Mouse (Mus musculus) neural tube, embryonic 14.5 days (tissue): Measurements from ENCODE around the gene 1700001C19Rik. TPM values are rescaled to one million over a fixed set of nuclear protein-coding genes. Genes with fewer than 3 reads are reported as not detected.

Source experiments
- ATAC-seq: fragments of 200-750 bp; cut with Nextera tagmentation; 2 replicates; pipeline ENCODE4 v1.8.0; 2017; ENCODE audit warnings: low read depth, mild to moderate bottlenecking, moderate TSS enrichment, moderate library complexity
- H3K27ac ChIP-seq: fragments of 300-500 bp; sonication (generic); 2 replicates; pipeline ENCODE4 v1.5.1; 2014; ENCODE audit warnings: low read depth, mild to moderate bottlenecking, control low read depth, low read length, moderate library complexity, mixed read lengths
- H3K27me3 ChIP-seq: fragments of 300-500 bp; sonication (generic); 2 replicates; pipeline ENCODE4 v1.6.1; 2014; ENCODE audit warnings: low read length; ENCODE audit not compliant: control insufficient read depth, insufficient read depth
- H3K36me3 ChIP-seq: fragments of 300-500 bp; sonication (generic); 2 replicates; pipeline ENCODE4 v1.6.1; 2014; ENCODE audit warnings: low read length, mixed read lengths; ENCODE audit not compliant: control insufficient read depth, insufficient read depth
- H3K4me1 ChIP-seq: fragments of 300-500 bp; sonication (generic); 2 replicates; pipeline ENCODE4 v1.6.1; 2014; ENCODE audit warnings: low read length; ENCODE audit not compliant: control insufficient read depth, insufficient read depth
- H3K4me2 ChIP-seq: fragments of 300-500 bp; sonication (generic); 2 replicates; pipeline ENCODE4 v1.6.1; 2014; ENCODE audit warnings: mild to moderate bottlenecking, low read depth, low read length, control low read depth
- H3K4me3 ChIP-seq: fragments of 300-500 bp; sonication (generic); 2 replicates; pipeline ENCODE4 v1.5.1; 2014; ENCODE audit warnings: low read depth, low read length, control low read depth, mixed read lengths
- H3K9ac ChIP-seq: fragments of 300-500 bp; sonication (generic); replicated peaks from 2 replicates; pipeline ENCODE4 v1.6.1; 2014; ENCODE audit warnings: low read depth, mild to moderate bottlenecking, control low read depth, low read length, mixed read lengths
- H3K9me3 ChIP-seq: fragments of 300-500 bp; sonication (generic); 2 replicates; pipeline ENCODE4 v1.6.1; 2016; ENCODE audit warnings: low read length; ENCODE audit not compliant: control insufficient read depth
- WGBS: fragments of 180-500 bp; shearing (Covaris S2); extraction: QIAGEN DNeasy Blood & Tissue Kit; methylation state at CpG from one replicate; pipeline ENCODE4 v1.1.7; 2014; 5-methylcytosine and 5-hydroxymethylcytosine counted together
- polyA plus RNA-seq: library from polyadenylated mRNA; unstranded; fragments of >200 nt; fragmentation: Nextera tagmentation; extraction: Ambion mirVana; gene quantifications from 2 replicates; pipeline ENCODE4 v1.2.1, GENCODE M21; 2014

1700001C19Rik gene
- 0.36 and 0.42 TPM in 2 replicates for polyA plus RNA-seq

- H3K4me1 ChIP-seq = no peaks in the 10 kb centered on the region
- WGBS = 4% methylated on average over 25 of the region's 25 CpGs
- H3K9me3 ChIP-seq = no peaks in the 10 kb centered on the region
- no peak for ATAC-seq
- H3K9ac ChIP-seq = peak within 1 kb of the TSS; percentile 37
- peak within 1 kb of the TSS; percentile 62 for H3K4me2 ChIP-seq
- H3K36me3 ChIP-seq = no peaks in the 10 kb centered on the region
- H3K27ac ChIP-seq = no peak within 1 kb of the TSS
- H3K4me3 ChIP-seq = peak within 1 kb of the TSS; percentile 32
- peaks cover 19% of the 10 kb centered on the region for H3K27me3 ChIP-seq
Observed at GRCm38 (mm10) chr17:47436907-47437547, at the start of gene 1700001C19Rik. Gene 1700001C19Rik (minus strand): TSS chr17:47437376.

GRCm38 (mm10) chr17:47485791-47486190, 48.6 kb upstream of the 1700001C19Rik start:
- no peak for ATAC-seq
- 0 out of 2 replicates have a peak, but pooled peaks cover 3% of the 10 kb centered on the region for H3K4me1 ChIP-seq
- H3K9me3 ChIP-seq = no peaks in the 10 kb centered on the region
- H3K36me3 ChIP-seq = peaks cover 8% of the 10 kb centered on the region; the same call in 1 of the 2 replicates
- 73% methylated on average over 3 of the region's 3 CpGs for WGBS
- H3K27me3 ChIP-seq = no peaks in the 10 kb centered on the region
- H3K9ac ChIP-seq = no peak overlapping the region
- no peak overlapping the region for H3K4me3 ChIP-seq
- H3K27ac ChIP-seq = no peak overlapping the region
- H3K4me2 ChIP-seq = no peak overlapping the region

DNA sequence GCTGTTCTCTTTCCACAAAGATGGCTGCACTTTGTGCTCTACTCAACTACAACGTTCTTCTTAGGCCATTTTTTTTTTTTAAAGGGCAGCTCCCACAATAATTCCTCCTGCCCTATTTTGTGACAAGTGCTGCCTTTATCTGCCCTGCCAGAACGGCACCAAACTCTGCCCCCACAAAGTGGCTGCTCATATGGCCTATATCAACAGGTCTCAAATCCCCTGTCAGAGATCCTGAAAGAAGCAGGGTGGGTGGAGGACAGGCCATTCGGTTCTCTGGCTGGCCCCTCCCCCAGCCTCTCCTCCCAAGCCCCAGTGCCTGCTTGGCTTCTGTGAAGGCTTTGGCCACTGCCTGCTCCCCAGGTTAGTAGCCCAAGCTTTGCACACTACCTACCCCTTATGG, 47.8 kb upstream of the 1700001C19Rik start:
- H3K9ac ChIP-seq = no peak overlapping the region
- no peak overlapping the region for H3K4me2 ChIP-seq
- H3K9me3 ChIP-seq = no peaks in the 10 kb centered on the region
- peaks cover 4% of the 10 kb centered on the region; the same call in 1 of the 2 replicates for H3K36me3 ChIP-seq
- H3K4me1 ChIP-seq = 0 out of 2 replicates have a peak, but pooled peaks cover 3% of the 10 kb centered on the region
- H3K4me3 ChIP-seq = no peak overlapping the region
- H3K27ac ChIP-seq = no peak overlapping the region
- ATAC-seq = no peak
- 5% methylated on average over 3 of the region's 3 CpGs for WGBS
- no peaks in the 10 kb centered on the region for H3K27me3 ChIP-seq

- 0 out of 2 replicates have a peak, but pooled peaks cover 3% of the 10 kb centered on the region for H3K4me1 ChIP-seq
- H3K9me3 ChIP-seq = no peaks in the 10 kb centered on the region
- H3K27ac ChIP-seq = no peak overlapping the region
- peaks cover 4% of the 10 kb centered on the region; the same call in 1 of the 2 replicates for H3K36me3 ChIP-seq
- ATAC-seq = peak; percentile 39; the same call in 1 of the 2 replicates
- WGBS = 42% methylated on average over 1 of the region's 1 CpGs
- H3K4me3 ChIP-seq = no peak overlapping the region
- no peak overlapping the region for H3K4me2 ChIP-seq
- no peaks in the 10 kb centered on the region for H3K27me3 ChIP-seq
- H3K9ac ChIP-seq = no peak overlapping the region
Observed at GRCm38 (mm10) chr17:47484241-47484921, 47.2 kb upstream of the 1700001C19Rik start.

DNA sequence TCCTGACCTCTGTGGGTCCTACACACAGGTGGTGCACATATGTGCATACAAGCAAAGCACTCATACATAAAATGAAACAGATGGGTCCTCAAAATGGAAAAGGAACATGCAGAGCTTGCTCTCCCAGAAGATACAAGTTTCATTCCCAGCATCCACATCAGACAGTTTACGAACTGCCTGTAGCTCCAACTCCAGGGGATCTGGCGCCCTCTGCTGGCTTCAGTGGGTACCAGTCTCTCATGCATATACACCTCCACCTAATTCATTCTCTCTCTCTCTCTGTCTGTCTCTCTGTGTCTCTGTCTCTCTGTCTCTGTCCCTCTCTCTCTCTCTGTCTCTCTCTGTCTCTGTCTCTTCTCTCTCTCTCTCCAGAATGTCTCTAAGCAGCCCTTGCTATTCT, 45.2 kb upstream of the 1700001C19Rik start:
- 0 out of 2 replicates have a peak, but pooled peaks cover 3% of the 10 kb centered on the region for H3K4me1 ChIP-seq
- no peaks in the 10 kb centered on the region for H3K9me3 ChIP-seq
- no peak overlapping the region for H3K4me3 ChIP-seq
- WGBS = 45% methylated on average over 2 of the region's 2 CpGs
- no peaks in the 10 kb centered on the region for H3K36me3 ChIP-seq
- no peak overlapping the region for H3K9ac ChIP-seq
- H3K4me2 ChIP-seq = no peak overlapping the region
- H3K27ac ChIP-seq = no peak overlapping the region
- H3K27me3 ChIP-seq = no peaks in the 10 kb centered on the region
- ATAC-seq = no peak

DNA sequence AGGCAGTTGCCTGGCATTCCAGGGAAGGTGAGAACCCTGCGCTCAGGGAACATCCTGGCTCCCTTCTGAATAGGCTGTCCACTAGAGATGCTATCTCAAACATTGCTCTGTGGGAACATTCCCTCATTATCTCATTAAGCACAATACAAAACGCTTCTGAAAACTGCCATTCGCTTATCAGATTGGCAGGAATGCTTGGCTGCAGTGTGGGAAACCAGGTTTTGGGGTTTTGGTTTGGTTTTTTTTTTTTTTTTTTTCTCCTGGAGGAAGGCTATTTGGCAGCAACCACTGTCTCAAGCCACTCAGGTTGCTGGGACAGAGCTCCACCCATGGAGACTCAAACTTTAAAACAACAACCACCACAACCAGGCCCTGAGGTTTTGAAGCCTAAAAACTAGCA, 42.7 kb upstream of the 1700001C19Rik start:
- Histone ChIP-seq H3K9ac (no peak overlapping the region), H3K9me3 (no peaks in the 10 kb centered on the region), H3K4me3 (no peak overlapping the region), H3K27me3 (no peaks in the 10 kb centered on the region), H3K4me1 (no peaks in the 10 kb centered on the region), H3K4me2 (no peak overlapping the region), H3K36me3 (no peaks in the 10 kb centered on the region), H3K27ac (no peak overlapping the region)
- 77% methylated on average over 3 of the region's 3 CpGs for WGBS
- no peak for ATAC-seq

DNA sequence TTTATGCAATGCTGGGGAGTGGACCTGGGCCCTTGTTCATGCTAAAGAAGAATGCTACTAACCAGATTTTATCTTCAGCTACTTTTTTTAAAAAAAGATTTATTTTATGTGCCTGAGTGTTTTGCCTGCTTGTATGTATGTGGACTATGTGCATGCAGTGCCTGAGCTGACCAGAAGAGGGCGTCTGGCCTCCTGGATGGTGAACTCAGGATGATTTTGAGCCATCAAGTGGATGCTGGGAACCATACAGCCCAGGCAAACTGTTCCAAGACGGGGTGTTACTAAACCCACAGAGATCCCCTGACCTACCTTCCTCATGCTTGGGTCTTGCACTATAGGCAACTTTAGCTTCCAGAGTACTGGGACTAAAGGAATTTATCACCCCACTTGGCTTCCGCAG, 38.5 kb upstream of the 1700001C19Rik start:
- Histone ChIP-seq H3K36me3 (no peaks in the 10 kb centered on the region), H3K4me2 (no peak overlapping the region), H3K27ac (no peak overlapping the region), H3K27me3 (no peaks in the 10 kb centered on the region), H3K9ac (no peak overlapping the region), H3K4me3 (no peak overlapping the region), H3K9me3 (no peaks in the 10 kb centered on the region), H3K4me1 (no peaks in the 10 kb centered on the region)
- no peak for ATAC-seq
- 61% methylated on average over 3 of the region's 3 CpGs for WGBS

GRCm38 (mm10) chr17:47475181-47475580, 38.0 kb upstream of the 1700001C19Rik start:
- H3K27ac ChIP-seq = no peak overlapping the region
- H3K4me2 ChIP-seq = no peak overlapping the region
- no peak overlapping the region for H3K4me3 ChIP-seq
- ATAC-seq = no peak
- no peaks in the 10 kb centered on the region for H3K36me3 ChIP-seq
- H3K27me3 ChIP-seq = no peaks in the 10 kb centered on the region
- WGBS = 91% methylated on average over 4 of the region's 4 CpGs
- no peaks in the 10 kb centered on the region for H3K4me1 ChIP-seq
- H3K9ac ChIP-seq = no peak overlapping the region
- H3K9me3 ChIP-seq = no peaks in the 10 kb centered on the region

DNA sequence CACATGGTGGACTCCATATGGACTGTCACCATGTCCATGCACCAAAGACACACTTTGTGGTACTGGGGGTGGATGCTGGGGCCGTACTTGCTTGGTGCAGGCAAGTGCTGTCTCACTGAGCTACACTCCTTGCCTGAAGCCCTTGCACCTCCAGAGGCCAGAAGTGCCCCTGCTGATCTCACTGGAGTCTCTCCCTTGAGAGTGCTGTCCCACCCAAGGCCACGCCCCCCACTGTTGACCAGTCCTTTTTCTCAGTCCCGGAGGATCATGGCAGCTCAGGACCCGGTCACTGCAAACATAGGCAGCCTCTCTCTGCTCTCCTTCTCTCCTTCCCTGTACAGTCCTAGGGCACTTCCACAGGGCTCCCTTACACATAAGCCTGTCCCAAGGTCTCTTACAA, 37.1 kb upstream of the 1700001C19Rik start:
- no peaks in the 10 kb centered on the region for H3K36me3 ChIP-seq
- H3K4me2 ChIP-seq = no peak overlapping the region
- WGBS = 91% methylated on average over 4 of the region's 4 CpGs
- no peak overlapping the region for H3K27ac ChIP-seq
- no peak overlapping the region for H3K9ac ChIP-seq
- H3K4me3 ChIP-seq = no peak overlapping the region
- no peaks in the 10 kb centered on the region for H3K9me3 ChIP-seq
- ATAC-seq = no peak
- no peaks in the 10 kb centered on the region for H3K27me3 ChIP-seq
- no peaks in the 10 kb centered on the region for H3K4me1 ChIP-seq
